Mouse (Mus musculus): Measurements from ENCODE around the gene Tal1.

The Tal1 gene

DNA sequence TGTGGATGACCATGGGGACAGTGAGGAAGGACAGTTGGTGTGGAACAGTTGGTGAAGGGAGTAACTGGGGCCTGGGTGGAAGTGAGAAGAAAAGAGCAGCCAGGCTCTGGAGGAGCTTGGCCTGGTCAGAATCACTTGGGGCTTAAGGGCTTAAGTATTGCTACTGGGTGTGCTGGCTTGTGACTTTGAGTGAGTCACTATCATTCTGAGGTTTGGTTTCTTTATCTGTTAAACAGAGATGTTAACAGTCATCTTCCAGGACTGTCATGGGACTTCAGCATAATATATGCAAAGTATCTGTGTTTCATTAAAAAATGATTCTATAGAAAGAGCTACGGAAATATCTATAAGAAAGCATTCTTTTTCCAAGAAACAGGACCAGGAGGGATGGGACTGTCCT lies 18.6 kb downstream of the Tal1 start:
- no peak for DNase-seq

DNA sequence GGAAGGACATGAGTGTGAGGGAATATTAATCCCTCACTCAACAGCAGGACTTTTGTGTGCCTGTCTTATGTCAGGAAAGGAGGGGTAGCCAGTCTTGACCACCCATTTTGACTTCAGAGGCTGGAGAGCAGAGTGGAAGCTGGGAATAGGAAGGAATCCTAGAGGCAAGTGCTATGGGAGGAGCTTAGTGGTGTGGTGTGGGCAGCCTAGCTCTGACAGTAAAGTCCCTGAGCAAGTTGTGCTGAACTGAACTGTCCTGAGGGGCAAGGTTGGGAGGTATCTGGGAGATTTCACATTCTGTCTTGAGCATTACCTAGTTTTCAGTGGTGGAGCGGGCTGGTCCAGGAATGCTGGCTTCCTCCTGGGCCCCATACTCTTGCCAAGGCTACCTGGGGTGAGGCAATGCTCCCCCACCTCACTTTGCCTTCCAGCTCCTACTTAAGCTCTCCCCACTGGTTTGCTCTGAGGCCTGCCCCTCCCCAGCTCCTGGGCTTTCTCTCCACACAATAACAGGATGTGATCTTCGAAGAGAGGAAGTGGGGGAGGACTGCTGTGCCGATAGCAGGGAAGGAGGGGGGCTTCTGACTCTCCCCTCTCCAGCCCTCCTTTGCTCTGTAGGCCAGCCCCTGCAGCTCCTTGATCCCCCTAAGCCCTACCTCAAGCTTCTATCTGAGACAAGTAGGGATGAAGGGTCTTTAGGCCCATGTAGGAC lies 19.1 kb downstream of the Tal1 start:
- DNase-seq = peak in 1 of 2 experiments; percentile 39

DNA sequence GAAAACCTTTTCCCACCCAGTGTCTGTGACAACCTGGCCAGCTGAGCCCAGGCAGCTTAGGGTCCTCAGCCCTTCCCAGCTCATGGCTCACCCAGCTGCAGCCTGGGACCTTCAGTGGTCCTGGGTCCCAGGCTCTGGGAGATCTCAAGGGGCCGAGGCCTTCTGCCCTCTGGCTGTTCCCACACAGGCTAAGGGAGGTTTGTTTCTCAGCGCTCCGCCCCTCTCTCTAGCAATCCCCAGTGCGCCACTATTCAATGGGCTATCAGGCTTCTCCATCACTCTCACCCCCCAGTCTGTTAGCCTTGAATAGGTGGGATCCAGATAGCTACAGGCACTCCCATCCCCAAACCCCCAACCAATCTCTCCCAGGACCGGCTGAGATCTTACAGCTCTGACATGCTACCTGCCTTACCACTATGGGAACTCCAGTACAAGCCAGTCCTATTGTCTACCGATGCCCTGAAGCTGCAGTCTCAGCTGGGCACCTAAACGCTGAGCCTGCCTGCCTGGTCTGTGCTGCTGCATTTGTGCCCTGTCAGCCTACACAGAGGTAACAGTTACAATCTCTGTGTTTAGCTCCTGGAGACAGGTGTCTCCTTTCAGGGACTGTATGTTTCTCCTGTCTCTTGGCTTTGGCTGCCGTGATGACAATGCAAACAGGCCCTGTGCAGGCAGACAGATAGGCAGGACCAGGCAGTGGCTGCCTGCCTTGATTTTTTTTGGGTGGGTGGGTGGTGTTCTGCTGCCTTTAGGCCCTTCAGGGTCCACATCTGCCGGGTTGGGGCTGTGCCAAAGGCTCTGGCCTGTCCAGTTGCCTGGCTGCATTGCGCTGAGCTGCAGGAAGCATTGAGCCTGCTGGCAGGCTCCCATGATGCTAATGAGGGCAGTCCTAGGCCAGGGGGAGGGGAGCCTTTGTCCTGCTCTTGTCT lies 22.9 kb downstream of the Tal1 start:
- DNase-seq = peak; percentile 68 to 82

DNA sequence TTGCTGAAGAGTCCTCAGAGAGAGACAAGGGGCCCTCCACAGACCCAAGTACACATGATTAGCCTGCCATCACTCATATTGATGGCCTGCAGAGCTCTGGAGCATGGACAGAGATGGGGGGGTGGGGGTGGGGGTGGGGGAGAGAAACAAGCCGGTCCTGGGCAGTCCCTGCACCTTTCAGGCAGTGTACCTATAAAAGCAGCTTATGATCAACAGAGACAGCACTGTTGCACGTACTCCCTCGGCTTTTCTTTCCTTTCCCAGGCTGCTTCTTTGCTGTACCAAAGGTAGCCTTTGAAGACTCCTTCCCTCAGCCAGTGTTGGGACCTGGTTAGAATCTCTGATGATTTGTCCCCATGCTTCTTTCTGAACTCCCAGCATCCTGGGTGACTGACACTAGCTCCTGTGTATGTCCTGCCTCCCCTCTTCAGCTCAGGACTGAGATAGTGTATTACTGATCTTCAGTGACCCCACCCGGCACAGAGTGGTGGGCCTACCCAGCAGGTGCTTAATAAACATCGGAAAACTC lies 23.7 kb downstream of the Tal1 start:
- DNase-seq = no peak

DNA sequence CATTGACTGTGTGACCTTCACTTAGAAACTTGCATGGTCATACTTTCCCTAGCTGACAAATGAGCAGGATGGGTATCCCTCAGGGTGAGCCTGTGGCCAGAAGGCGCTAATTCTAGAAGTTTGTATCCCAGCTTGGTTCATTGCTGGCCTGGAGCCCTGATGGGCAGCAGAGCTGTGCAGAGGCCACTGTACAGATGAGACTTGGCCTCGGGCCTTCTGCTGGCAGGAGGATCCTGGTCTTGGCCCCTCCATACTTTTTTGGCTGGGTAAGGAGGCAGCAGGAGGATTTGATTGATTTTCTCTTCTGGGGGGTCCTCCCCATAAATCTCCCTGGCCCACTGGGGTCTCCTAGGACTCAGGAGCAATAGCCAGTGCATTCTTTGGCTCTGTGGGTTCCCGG lies 26.8 kb downstream of the Tal1 start:
- DNase-seq = no peak

DNA sequence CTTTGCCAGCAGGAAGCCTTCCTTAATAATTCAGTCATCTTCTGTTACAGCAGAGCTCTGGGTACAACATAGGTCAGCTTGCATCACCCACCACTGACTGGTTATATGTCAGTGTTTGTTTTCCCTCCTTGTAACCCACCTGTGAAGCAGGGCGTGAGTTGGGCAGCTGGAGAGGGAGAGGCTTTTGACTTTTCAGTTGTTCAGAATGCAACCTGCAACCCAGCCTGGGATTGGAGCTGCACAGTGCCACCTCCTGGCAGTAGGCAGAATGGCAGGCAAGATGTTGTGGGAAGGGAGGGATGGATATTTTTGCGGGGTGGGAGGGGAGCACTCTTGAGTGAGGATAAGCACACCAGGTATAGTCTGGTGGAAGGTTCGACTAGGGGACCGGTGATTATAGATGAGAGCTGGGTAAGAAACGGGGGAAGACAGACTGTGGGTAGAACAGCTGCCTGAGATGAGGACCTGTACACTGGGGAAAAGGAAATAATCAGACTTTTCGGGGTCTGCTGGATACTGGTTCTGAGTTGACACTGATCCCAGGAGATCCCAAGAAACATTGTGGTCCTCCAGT lies 29.4 kb downstream of the Tal1 start:
- DNase-seq = peak; percentile 65 to 83

DNA sequence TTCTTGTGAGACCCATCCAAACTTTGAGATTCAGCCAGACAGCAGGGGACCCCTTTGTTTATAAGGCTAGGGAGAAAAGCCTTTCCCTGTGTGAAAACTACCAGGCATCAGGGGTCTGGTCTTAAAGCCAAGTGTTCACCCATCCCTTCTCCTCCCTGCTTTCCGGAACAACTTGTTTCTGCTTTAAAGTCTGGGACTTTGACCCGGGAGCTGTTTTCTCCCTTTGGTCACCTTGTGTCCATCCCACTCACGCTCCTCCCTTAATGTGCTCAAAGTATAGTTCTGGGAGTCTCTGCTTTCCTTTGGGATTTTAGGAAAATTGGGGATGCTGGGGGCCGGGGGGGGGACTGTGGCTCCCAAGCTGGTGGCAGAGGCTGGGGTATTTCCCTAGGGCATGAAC lies 30.0 kb downstream of the Tal1 start:
- DNase-seq = peak; percentile 48 to 71

DNA sequence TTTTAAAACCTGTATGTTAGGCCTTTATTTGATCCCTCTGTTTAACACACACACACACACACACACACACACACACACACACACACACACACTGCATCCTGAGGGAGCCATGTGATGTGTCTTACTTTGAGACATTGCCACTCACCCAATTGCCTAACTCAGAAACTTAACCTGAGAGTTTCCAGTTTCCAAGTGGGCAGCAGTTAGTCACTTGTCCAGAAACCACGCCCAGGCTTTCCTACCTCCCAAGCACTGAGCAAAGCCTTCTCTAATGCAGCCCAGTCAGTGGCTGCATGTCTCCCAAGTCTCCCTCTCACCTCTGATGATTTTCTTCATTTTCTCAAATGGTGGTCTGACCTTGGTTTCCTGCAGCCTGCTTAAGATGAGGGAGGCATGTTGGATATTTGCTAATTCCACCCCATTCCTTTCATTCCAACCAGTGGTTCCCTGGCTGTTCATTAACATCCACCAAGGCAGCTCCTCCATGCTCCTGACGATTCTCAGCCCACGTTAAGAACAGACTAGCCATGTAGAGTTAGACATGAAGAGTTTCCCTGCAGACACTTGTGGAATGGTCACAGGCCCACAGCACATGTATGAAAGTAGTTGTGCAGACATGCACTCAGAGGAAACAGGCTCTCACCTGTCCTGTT lies 30.7 kb downstream of the Tal1 start:
- DNase-seq = peak; percentile 51 to 77

DNA sequence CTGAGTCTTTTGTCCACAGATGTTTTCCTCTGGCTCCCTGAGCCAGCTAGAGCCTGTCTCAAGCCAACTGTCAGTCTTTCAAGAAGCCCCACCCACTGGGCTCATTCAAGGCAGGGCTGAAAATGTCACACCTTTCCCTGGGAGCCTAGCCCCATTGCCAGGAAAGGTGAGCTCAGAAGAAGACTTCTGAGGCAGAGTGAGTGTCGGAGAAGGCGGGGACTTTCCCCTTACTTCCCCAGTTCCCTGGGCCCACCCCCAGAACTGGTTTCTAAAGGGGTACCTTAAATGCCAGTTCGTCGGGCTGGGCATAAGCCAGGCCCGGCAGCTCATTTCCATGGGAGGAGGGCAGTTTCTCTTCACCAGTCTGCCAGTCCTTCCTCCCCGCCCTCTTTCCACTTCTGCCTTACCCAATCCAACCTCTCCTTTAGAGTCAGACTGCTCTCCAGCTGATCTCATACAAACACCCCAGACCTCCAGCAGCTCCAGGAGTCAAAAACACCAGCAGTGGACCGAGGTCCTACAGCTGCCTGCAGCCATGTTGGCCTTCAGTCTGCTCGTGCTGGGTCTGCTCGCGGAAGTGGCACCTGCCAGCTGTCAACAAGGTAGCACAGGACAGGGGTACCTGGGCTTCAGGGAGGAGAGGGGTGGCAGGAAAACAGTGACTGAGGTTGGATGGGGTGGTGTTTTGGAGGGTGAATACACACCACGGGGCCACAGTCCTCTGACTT lies 32.5 kb downstream of the Tal1 start, which contains the start of gene Pdzk1ip1:
TSS of gene Pdzk1ip1 (plus strand) at position 98 of the 728 bp plus-strand sequence.
- peak; percentile 85 to 92 for DNase-seq

DNA sequence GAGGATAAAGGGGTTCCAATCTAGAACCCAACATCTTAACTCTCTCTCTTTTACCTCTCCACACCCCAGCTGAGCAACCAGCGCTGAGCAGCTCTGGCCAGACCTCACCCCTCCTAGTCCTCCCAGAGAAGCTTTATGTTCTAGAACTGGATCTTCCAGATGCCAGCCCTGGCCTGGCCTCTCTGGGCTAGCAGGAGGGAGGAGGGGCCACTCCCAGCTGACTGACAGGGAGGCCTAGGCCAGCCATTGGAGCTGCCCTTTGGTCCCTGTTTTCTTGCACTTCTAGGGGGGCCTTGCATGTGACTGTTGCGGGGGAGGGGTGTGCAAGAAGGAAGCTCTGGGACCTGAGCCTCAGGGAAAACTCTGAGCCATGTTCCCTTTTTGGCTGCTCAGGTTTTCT lies 34.4 kb downstream of the Tal1 start:
- DNase-seq = peak; percentile 87 to 90

DNA sequence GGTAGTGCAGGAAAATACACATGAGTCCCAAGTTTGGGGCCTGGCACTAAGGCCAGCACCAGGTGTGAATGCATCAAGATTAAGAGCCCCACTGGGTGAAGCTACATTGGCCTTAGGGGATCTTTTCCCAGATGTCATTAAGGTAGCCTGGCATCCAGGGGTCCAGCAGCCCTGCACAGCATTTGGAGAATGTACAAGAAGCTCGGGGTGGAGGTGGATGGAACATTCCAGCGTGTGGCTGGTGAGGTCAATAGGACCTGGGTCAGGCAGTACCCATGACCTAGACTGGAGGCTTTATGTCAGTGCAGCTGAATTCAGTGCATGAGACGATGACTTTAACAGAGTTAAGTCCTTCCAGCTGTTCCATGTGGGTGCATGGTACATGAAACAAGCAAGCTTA lies 35.6 kb downstream of the Tal1 start:
- peak; percentile 35 to 37 for DNase-seq

DNA sequence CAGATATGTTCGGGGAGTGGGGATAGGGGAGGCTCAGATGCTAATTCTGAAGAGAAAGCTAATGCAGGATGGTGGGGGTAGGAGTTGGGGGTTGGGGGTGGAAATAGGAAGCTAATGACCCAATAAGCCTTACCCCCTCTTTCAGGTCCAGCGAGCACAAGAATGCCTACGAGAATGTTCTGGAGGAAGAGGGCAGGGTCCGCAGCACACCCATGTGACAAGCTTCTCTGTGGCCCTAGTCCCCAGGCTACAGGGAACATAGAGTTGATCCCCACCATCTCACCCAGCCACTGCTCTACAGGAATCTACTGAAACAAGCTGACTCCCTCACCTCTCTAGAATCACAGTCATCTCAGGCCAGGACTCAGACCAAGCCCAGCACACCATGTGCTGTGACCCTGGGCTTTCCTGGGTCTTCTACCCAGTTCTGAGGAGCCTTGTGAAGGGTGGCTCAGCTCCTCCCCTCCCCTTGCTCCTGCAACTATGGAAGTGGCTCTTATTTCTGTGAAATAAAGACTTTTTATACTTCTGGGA lies 37.2 kb downstream of the Tal1 start:
- DNase-seq = peak; percentile 72 to 84

DNA sequence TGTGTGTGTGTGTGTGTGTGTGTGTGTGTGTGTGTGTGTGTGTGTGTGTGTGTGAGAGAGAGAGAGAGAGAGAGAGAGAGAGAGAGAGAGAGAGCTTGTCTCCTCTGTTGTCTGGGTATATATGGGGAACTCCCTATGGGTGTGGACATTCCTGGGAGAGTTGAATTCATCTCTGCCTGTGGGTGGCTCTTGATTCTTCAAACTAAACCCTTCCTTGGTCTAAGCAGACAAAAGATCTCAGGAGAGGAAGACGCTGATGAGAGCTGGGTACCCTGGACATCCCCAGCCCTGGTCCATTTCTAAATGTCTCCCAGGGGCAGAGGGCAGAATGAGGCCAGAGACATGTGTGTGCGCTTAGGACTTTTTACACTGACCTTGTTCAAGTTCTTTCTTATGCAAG lies 37.8 kb downstream of the Tal1 start:
- peak; percentile 25 to 27 for DNase-seq

DNA sequence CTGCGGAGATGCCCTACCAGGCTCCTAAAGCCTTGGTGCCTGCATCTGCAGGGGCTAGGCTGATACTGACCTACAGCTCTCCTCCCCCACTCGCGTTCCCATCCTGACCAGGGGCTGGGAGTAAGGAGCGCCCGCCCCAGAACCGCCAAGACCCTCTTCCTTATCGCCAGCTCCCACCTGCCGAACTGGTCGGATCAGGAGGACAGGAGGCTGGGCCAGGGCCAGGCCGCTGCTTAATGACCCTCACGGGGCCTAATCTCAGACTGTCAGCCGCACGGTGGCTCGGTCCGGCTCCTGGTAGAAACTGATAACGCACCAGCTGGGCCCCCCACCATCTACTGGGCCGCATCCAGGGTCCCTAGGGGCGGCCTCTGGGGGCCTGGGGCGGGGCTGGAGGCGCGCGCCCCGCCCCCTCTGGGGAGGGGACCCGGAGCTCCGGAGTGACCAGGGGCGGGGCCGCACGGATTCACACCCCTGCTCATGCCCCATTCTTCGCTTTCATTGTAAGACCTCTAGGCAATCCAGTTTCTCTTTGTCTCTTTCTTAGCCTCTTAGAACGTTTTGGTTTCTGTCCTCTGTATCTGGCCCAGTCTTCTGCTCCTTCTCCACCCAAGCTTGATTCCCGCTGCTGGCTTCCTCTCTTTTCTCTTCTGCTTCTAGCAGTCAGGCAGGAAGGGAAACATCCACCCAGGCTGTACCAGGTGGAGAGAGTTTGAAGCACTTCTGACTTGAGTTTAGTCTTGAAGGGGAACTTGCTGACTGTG lies 39.6 kb downstream of the Tal1 start:
- peak; percentile 70 to 84 for DNase-seq

DNA sequence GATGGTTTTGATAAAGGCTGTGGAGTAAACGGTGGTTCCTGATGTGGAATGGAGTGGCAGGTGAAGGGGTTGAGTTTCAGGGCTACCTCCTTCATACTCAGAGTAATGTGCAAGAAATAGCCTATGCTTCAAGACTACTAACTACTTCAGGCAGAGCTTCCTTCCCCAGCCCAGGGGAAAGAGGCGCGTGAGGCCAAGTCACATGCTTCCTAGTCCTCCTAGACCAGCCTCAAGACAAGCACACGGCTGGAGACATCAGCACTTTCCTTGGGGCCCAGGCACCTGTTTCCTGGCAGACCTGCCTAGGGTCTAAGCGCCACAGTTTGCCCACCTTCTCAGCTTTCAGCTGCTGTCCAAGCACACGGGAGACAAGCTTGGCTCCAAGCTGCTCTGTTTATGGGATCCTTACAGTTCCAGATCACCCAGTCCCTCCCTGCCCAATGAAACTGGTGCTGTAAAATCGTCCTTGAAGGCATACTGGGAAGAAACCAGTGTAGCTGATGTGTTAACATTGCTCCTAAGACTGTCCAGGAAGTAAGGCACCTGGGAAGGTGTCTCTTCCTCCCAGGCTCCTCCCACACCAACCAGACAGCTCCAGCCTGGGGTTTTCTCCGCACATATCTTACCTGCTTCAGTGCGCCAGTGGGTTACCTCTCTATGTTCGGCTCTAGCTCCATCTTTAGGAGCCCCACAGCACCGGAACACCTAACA lies 40.4 kb downstream of the Tal1 start:
- peak; percentile 60 to 65 for DNase-seq

DNA sequence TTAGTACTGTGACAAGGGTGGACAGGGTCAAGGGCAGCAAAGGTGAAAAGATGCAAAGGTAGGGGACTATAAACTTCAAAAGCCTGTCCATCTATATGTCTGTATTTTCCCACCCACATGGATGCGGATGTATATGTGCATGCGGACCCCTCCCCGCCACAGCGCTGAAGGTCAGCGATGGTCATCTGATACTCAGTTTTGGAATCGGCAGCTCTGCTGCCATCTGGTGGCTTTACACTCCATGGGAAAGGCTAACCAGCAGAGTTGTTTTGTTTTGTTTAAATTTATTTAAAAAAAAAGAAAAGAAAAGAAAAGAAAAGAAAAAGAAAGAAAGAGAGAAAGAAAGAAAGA lies 40.9 kb downstream of the Tal1 start:
- peak; percentile 31 to 81 for DNase-seq

DNA sequence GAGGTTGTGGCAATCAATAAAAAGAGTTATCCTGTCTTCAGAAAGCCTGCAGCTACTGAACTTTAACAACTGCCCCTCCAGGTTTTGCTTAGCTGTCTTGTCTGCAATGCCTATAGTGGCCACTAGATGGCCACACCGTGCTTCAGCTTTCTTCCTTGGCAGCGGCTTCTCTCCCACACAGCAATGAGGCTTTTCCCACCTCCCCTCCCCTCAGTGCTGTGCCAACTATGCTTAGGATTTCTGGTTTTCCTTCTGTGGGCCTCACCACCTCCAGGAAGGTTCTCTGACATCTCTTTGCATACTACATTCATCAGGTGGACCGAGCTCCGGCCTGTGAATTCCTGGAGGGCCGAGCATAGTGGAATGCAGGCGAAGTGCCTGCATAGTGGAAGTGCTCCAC lies 45.5 kb downstream of the Tal1 start:
- peak; percentile 56 to 82 for DNase-seq

DNA sequence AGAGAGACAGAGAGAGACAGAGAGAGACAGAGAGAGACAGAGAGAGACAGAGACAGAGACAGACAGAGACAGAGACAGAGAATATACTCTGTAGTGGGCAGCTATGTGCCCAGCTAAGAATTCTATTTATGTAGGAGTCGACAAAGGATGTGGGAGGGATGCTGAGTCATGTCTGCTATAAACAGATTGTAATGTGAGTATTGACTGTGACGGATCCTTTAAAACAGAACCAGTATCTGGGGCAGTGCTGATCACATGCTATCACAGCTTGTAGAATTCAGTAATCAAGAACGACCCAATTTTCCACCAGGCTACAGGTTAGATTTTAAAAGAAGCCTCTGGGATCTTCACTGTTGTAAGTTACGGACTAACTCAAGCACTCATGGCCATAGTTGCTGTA lies 47.3 kb downstream of the Tal1 start:
- DNase-seq = no peak

DNA sequence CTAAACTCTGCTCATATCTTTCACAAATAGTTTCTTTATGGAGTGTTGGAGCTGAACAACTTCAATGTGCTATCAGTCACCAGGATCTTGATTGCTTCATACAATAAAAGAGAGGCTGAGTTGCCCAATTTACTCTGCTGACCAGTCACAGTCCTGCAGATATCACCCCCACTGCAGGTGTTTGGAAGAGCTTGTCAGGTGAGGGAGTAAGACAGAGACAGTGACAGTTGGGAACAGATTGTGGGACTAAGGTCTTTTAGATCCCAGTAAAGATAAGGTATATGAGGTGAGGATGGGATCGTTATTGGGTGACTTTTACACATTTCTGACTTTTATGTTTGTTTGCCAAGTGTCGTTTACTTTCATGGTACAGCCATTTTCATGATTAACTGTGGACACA lies 54.9 kb downstream of the Tal1 start:
- no peak for DNase-seq

DNA sequence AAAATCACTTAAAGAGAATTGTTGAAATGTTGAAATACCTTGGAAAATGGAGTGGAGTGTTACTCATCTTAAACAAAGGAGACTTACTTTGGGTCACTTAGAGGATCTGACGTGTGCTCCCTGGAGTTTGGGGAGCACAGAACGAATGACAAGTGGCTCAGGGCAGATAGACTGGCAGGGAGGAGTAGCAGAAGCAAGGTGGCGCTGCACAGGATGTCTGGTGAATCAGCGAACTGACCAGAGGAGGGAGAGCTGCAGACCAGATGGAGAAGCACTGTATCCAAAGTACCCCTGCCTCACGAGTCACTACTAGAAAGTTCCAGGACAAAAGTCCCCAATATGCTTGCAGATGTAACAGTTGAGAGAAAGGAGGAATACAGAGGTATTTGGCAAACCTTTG lies 57.0 kb downstream of the Tal1 start:
- DNase-seq = no peak
